Mouse (Mus musculus) midbrain, postnatal 0 days (tissue): ENCODE results near the gene Fasn. TPM values are rescaled to one million over a fixed set of nuclear protein-coding genes. Genes with fewer than 3 reads are reported as not detected.

Experiments
- ATAC-seq: fragments of 200-750 bp; cut with Nextera tagmentation; 2 replicates; pipeline ENCODE4 v1.8.0; 2017; ENCODE audit warnings: moderate number of reproducible peaks, mild to moderate bottlenecking, moderate TSS enrichment, moderate library complexity; ENCODE audit not compliant: low FRiP score
- DNase-seq: peaks from one replicate; pipeline ENCODE4 v3.0.0-alpha.2; 2015; ENCODE audit warnings: low spot score
- H3K27ac ChIP-seq: fragments of 300-500 bp; sonication (generic); 2 replicates; pipeline ENCODE4 v1.5.1; 2014; ENCODE audit warnings: low read depth, mild to moderate bottlenecking, low read length, mixed read lengths
- H3K27me3 ChIP-seq: fragments of 300-500 bp; sonication (generic); 2 replicates; pipeline ENCODE4 v1.6.1; 2014; ENCODE audit warnings: low read length, control low read depth, mixed read lengths; ENCODE audit not compliant: insufficient read depth
- H3K36me3 ChIP-seq: fragments of 300-500 bp; sonication (generic); 2 replicates; pipeline ENCODE4 v1.6.1; 2014; ENCODE audit warnings: low read length, control low read depth, mixed read lengths; ENCODE audit not compliant: insufficient read depth
- H3K4me1 ChIP-seq: fragments of 300-500 bp; sonication (generic); 2 replicates; pipeline ENCODE4 v1.6.1; 2014; ENCODE audit warnings: mild to moderate bottlenecking, control low read depth, antibody characterized with exemption, low read length, mixed read lengths; ENCODE audit not compliant: insufficient read depth
- H3K4me2 ChIP-seq: fragments of 300-500 bp; sonication (generic); 2 replicates; pipeline ENCODE4 v1.6.1; 2014; ENCODE audit warnings: low read depth, mild to moderate bottlenecking, low read length, mixed read lengths; ENCODE audit not compliant: poor library complexity, severe bottlenecking
- H3K4me3 ChIP-seq: fragments of 300-500 bp; sonication (generic); 2 replicates; pipeline ENCODE4 v1.5.1; 2014; ENCODE audit warnings: low read depth, mild to moderate bottlenecking, low read length, moderate library complexity
- H3K9ac ChIP-seq: fragments of 300-500 bp; sonication (generic); replicated peaks from 2 replicates; pipeline ENCODE4 v1.6.1; 2014; ENCODE audit warnings: mild to moderate bottlenecking, low read length, moderate library complexity, mixed read lengths; ENCODE audit not compliant: poor library complexity, severe bottlenecking
- H3K9me3 ChIP-seq: fragments of 300-500 bp; sonication (generic); 2 replicates; pipeline ENCODE4 v1.6.1; 2016; ENCODE audit warnings: low read length, control low read depth
- CTCF ChIP-seq: IDR thresholded peaks from 2 replicates; pipeline ENCODE4 v1.5.1; 2016; ENCODE audit warnings: antibody characterized with exemption, mild to moderate bottlenecking
- WGBS: fragments of 180-500 bp; shearing (Covaris S2); extraction: QIAGEN DNeasy Blood & Tissue Kit; methylation state at CpG from one replicate; pipeline ENCODE4 v1.1.7; 2014; 5-methylcytosine and 5-hydroxymethylcytosine counted together
- polyA plus RNA-seq: library from polyadenylated mRNA; unstranded; fragments of >200 nt; fragmentation: Nextera tagmentation; extraction: Ambion mirVana; gene quantifications from 2 replicates; pipeline ENCODE4 v1.2.1, GENCODE M21; 2015
- total RNA-seq: library from RNA; depleted of rRNA; stranded (reverse); fragments of >200 nt; gene quantifications from 2 replicates; pipeline ENCODE4 v1.2.3, GENCODE M21; 2014; rRNA removed

The Fasn gene
- total and polyA plus RNA-seq, 2 experiments from 2014 or later = 76.0 to 488 TPM

DNA sequence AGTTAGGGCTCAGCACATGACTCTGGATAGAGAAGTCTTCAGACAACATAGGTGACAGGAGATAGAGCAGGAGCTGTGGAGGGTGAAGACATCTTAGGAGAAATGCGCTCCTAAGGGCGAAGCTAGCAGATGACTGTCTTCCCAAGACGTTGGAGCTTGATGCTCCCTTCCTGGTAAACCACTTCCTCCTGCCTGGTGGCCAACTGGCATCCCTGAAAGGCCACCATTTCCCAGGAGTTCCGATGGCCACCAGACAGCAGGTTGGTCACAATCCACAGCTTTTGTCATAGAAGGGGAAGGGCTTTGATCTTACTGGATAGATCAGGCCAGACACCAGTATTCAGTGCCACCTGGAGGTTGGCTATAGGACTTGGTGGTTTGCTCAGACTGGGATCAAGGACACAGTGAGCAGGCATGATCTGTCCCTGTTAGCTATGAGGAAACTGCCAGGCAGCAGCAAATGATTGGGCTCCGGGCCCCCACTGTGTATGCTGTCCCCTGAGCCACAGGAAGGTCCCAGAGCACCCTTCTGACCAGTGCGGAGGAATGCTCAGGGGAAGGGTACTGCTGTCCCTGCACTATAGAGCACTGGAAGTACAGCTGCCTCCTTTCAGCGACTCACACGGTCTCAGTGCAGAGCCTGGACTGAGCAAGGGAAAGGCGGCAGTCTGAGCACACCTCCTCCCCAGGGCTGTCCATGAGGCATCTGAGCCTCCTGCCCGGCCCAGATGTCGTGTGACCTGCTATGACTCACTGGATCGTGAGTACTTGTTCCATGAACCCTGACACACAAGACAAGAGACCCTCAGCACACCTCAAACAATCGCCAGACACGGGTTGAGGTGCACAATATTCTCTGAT lies 62.3 kb downstream of the Fasn start:
- Histone ChIP-seq H3K36me3 (no peaks in the 10 kb centered on the region), H3K9ac (no peak overlapping the region), H3K4me3 (no peak overlapping the region), H3K4me1 (no peaks in the 10 kb centered on the region), H3K27ac (no peak overlapping the region), H3K9me3 (no peaks in the 10 kb centered on the region), H3K4me2 (no peak overlapping the region), H3K27me3 (no peaks in the 10 kb centered on the region)
- no peak for TF ChIP-seq CTCF
- no peak for DNase-seq
- no peak for ATAC-seq
- 75% methylated on average over 14 of the region's 14 CpGs for WGBS

DNA sequence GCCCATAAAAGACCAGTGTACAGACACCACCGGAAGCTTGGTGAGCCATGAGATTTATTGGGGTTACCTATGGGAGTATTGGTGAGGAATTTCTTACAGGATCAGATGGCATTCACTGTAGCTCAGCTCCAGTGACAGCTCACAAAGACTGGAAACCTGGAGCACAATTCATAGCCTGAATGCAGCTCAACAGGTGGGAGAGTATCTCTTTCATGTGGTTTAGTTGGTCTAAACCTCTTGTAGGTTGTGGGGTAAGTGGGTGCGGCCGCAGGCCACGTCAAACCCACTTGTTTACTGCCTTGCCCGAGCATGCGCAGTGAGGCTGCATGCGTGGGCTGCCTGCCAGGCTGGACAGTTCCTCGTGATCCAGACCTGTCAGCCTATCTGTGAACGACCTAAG lies 64.1 kb downstream of the Fasn start:
- no peak overlapping the region for H3K27ac ChIP-seq
- 90% methylated on average over 9 of the region's 9 CpGs for WGBS
- no peaks in the 10 kb centered on the region for H3K36me3 ChIP-seq
- no peaks in the 10 kb centered on the region for H3K9me3 ChIP-seq
- H3K4me2 ChIP-seq = no peak overlapping the region
- no peak for TF ChIP-seq CTCF
- H3K27me3 ChIP-seq = no peaks in the 10 kb centered on the region
- H3K9ac ChIP-seq = no peak overlapping the region
- DNase-seq (no peak), ATAC-seq (no peak)
- H3K4me1 ChIP-seq = no peaks in the 10 kb centered on the region
- no peak overlapping the region for H3K4me3 ChIP-seq

Other genes with a start within 250 kb of the Fasn start
- gene Arhgdia, start 242.9 kb downstream of the Fasn start, total RNA-seq = 233 and 286 TPM in 2 replicates
- gene Arhgdia, start 242.9 kb downstream of the Fasn start, polyA plus RNA-seq = 390 and 417 TPM in 2 replicates
- gene Alyref, start 226.2 kb downstream of the Fasn start, total RNA-seq = 70.8 and 86.9 TPM in 2 replicates
- 130 and 145 TPM in 2 replicates for gene Alyref, start 226.2 kb downstream of the Fasn start, polyA plus RNA-seq
- 41.1 and 58.4 TPM in 2 replicates for gene Anapc11, start 226.1 kb downstream of the Fasn start, total RNA-seq
- gene Anapc11, start 226.1 kb downstream of the Fasn start, polyA plus RNA-seq = 193 and 203 TPM in 2 replicates
- not detected in 2 replicates for gene Npb, start 216.1 kb downstream of the Fasn start, total RNA-seq
- 1.3 TPM in 2 replicates for gene Npb, start 216.1 kb downstream of the Fasn start, polyA plus RNA-seq
- gene Pcyt2, start 206.6 kb downstream of the Fasn start, total RNA-seq = 130 and 137 TPM in 2 replicates
- 129 and 143 TPM in 2 replicates for gene Pcyt2, start 206.6 kb downstream of the Fasn start, polyA plus RNA-seq
- 31.3 and 39.7 TPM in 2 replicates for gene Sirt7, start 199.3 kb downstream of the Fasn start, total RNA-seq
- gene Sirt7, start 199.3 kb downstream of the Fasn start, polyA plus RNA-seq = 34.7 and 36.0 TPM in 2 replicates
- gene Mafg, start 190.9 kb downstream of the Fasn start, total RNA-seq = 42.1 and 46.5 TPM in 2 replicates
- 40.8 and 41.7 TPM in 2 replicates for gene Mafg, start 190.9 kb downstream of the Fasn start, polyA plus RNA-seq
- gene Pycr1, start 180.8 kb downstream of the Fasn start, total RNA-seq = 8.6 and 10.8 TPM in 2 replicates
- gene Pycr1, start 180.8 kb downstream of the Fasn start, polyA plus RNA-seq = 10.4 and 11.7 TPM in 2 replicates
- 1.5 and 1.6 TPM in 2 replicates for gene Myadml2, start 176.4 kb downstream of the Fasn start, total RNA-seq
- gene Myadml2, start 176.4 kb downstream of the Fasn start, polyA plus RNA-seq = 1.4 and 1.7 TPM in 2 replicates
- 5.5 and 10.5 TPM in 2 replicates for gene Notum, start 163.4 kb downstream of the Fasn start, total RNA-seq
- 3.1 and 3.6 TPM in 2 replicates for gene Notum, start 163.4 kb downstream of the Fasn start, polyA plus RNA-seq
- gene Aspscr1, start 151.6 kb downstream of the Fasn start, total RNA-seq = 106 and 113 TPM in 2 replicates
- gene Aspscr1, start 151.6 kb downstream of the Fasn start, polyA plus RNA-seq = 143 and 153 TPM in 2 replicates
- 70.8 and 76.0 TPM in 2 replicates for gene Cenpx, start 110.8 kb downstream of the Fasn start, total RNA-seq
- 94.5 and 94.6 TPM in 2 replicates for gene Cenpx, start 110.8 kb downstream of the Fasn start, polyA plus RNA-seq
- gene Lrrc45, start 110.6 kb downstream of the Fasn start, total RNA-seq = 44.8 and 47.8 TPM in 2 replicates
- gene Lrrc45, start 110.6 kb downstream of the Fasn start, polyA plus RNA-seq = 46.8 and 51.0 TPM in 2 replicates
- gene Rac3, start 103.1 kb downstream of the Fasn start, total RNA-seq = 766 and 788 TPM in 2 replicates
- gene Rac3, start 103.1 kb downstream of the Fasn start, polyA plus RNA-seq = 808 and 853 TPM in 2 replicates
- 6.9 and 11.2 TPM in 2 replicates for gene Dcxr, start 97.3 kb downstream of the Fasn start, total RNA-seq
- 9.9 and 12.3 TPM in 2 replicates for gene Dcxr, start 97.3 kb downstream of the Fasn start, polyA plus RNA-seq
- gene Cbr2, start 92.4 kb downstream of the Fasn start, total RNA-seq = 3.6 and 5.2 TPM in 2 replicates
- gene Cbr2, start 92.4 kb downstream of the Fasn start, polyA plus RNA-seq = 4.0 and 4.4 TPM in 2 replicates
- 0.93 and 1.0 TPM in 2 replicates for gene Hmga1b, start 61.8 kb downstream of the Fasn start, total RNA-seq
- gene Hmga1b, start 61.8 kb downstream of the Fasn start, polyA plus RNA-seq = 2.7 TPM in 2 replicates
- 86.5 and 106 TPM in 2 replicates for gene Rfng, start 40.3 kb downstream of the Fasn start, total RNA-seq
- gene Rfng, start 40.3 kb downstream of the Fasn start, polyA plus RNA-seq = 130 and 138 TPM in 2 replicates
- gene Gps1, start 40.3 kb downstream of the Fasn start, total RNA-seq = 252 and 262 TPM in 2 replicates
- gene Gps1, start 40.3 kb downstream of the Fasn start, polyA plus RNA-seq = 233 and 253 TPM in 2 replicates
- gene Dus1l, start 28.1 kb downstream of the Fasn start, total RNA-seq = 46.4 and 52.3 TPM in 2 replicates
- gene Dus1l, start 28.1 kb downstream of the Fasn start, polyA plus RNA-seq = 38.4 and 41.6 TPM in 2 replicates
- 6.2 and 7.2 TPM in 2 replicates for gene Ccdc57, start 108.3 kb upstream of the Fasn start, total RNA-seq
- gene Ccdc57, start 108.3 kb upstream of the Fasn start, polyA plus RNA-seq = 6.8 and 7.8 TPM in 2 replicates
- gene Slc16a3, start 123.9 kb upstream of the Fasn start, total RNA-seq = 14.6 and 20.2 TPM in 2 replicates
- 3.2 and 4.1 TPM in 2 replicates for gene Slc16a3, start 123.9 kb upstream of the Fasn start, polyA plus RNA-seq
- gene Csnk1d, start 166.8 kb upstream of the Fasn start, total RNA-seq = 116 and 122 TPM in 2 replicates
- 115 TPM in 2 replicates for gene Csnk1d, start 166.8 kb upstream of the Fasn start, polyA plus RNA-seq
- gene Cd7, start 214.9 kb upstream of the Fasn start, total RNA-seq = not detected in 2 replicates
- not detected in 2 replicates for gene Cd7, start 214.9 kb upstream of the Fasn start, polyA plus RNA-seq
- gene Sectm1b, start 239.0 kb upstream of the Fasn start, total RNA-seq = not detected in 2 replicates
- not detected in 2 replicates for gene Sectm1b, start 239.0 kb upstream of the Fasn start, polyA plus RNA-seq